Mouse (Mus musculus) lung, postnatal 4 days (tissue): ENCODE results near the gene Ccnt1.
A peak's percentile ranks its signal among the peaks of the same experiment; 100 is the strongest.

Source experiments
- DNase-seq, 2 experiments: peaks; one replicate each; pipeline ENCODE4 v3.0.0; 2021

Ccnt1 gene

GRCm38 (mm10) chr15:98506253-98506957 lies 64.3 kb downstream of the Ccnt1 start:
- DNase-seq, result peak in 1 of 2 experiments; percentile 22

- peak; percentile 58 to 78 for DNase-seq
These were observed 66.2 kb downstream of the Ccnt1 start for GRCm38 (mm10) chr15:98504514-98504913.

- no peak for DNase-seq
These were observed 67.4 kb downstream of the Ccnt1 start for GRCm38 (mm10) chr15:98503317-98503716.

- no peak for DNase-seq
These were observed 73.1 kb downstream of the Ccnt1 start for GRCm38 (mm10) chr15:98497631-98498030.

GRCm38 (mm10) chr15:98492102-98492501 lies 78.6 kb downstream of the Ccnt1 start, which contains the start of gene Olfr279:
Gene Olfr279, plus strand, starts transcription at chr15:98492402.
- DNase-seq, result no peak

GRCm38 (mm10) chr15:98491332-98491731 lies 79.4 kb downstream of the Ccnt1 start:
- DNase-seq, result peak in 1 of 2 experiments; percentile 40
